Mouse (Mus musculus): ENCODE data around the gene Hcn3.

Gene Hcn3

DNA sequence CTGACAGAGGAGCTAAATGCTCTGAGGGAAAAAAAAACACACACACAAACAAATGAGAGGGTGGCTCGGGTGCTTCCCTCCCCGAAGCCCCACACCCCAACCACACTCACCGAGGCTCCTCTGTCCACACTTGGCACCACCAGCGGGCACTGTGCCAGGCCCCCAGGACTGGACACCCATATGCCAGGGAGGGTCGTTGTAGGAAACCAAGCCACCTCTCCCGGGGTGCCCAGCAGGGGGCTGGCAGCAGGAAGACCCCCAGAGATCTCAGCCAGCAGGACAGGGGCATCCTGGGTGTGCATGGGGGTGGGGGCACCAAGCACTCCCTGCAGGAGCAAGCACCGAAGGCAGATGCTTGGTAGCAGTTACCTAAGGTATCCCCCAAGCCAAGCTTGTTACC is 59.2 kb downstream of the Hcn3 start, which contains the start of gene Gm43738:
Gene Gm43738, minus strand, starts transcription at position 289 of the 400 bp plus-strand sequence.
- peak; percentile 63 to 64 for DNase-seq (ENCODE audit: low spot score in 2 of 2)
